Mouse (Mus musculus) gastrocnemius, postnatal 14 days (tissue): ENCODE results near the gene Hnrnpa3. TPM values are rescaled to one million over a fixed set of nuclear protein-coding genes. Genes with fewer than 3 reads are reported as not detected.
"Not testable (repeated sequence)": the region's sequence is repeated elsewhere in the genome, so short reads cannot be mapped to it uniquely, and the experiment has no call there.

Experiments used
- DNase-seq: peaks from one replicate; pipeline ENCODE4 v3.0.0; 2021; ENCODE audit warnings: mixed read lengths
- intact Hi-C: fragments of 180-260 bp; cut with DNase I; formaldehyde crosslinking; loops from one replicate; pipeline ENCODE4 v1.15.1; 2025; ENCODE audit warnings: low total_unique reads
- total RNA-seq, 2 experiments: library from RNA; stranded (reverse); gene quantifications; 2 replicates each; pipeline ENCODE4 v1.2.3; 2021

The Hnrnpa3 gene
- total RNA-seq, 2 experiments from 2014 or later, result 144 to 187 TPM

DNA sequence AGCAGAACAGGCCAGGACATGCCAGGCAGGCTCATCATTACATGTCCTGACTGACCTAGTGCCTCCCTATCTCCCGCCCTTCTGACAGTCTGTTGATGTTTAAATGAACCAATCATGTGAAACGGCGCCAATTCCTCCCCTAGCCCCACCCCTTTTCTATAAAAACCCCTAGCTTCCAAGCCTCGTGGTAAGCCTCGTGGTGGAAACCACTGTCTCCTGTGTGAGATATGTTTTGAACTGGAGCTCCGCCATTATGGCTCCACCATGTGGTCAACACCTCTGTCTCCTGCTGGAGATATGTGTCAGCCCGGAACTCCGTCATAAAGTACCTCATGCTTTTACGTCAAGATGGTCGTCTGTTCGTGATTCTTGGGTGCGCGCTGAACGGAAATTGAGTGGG is 24.6 kb upstream of the Hnrnpa3 start:
- intact Hi-C loops, DNase-seq: not testable (repeated sequence)

- no peak for DNase-seq
- intact Hi-C loops, result no loop called here
These were observed 22.6 kb upstream of the Hnrnpa3 start for GRCm38 (mm10) chr2:75636261-75637054.

DNA sequence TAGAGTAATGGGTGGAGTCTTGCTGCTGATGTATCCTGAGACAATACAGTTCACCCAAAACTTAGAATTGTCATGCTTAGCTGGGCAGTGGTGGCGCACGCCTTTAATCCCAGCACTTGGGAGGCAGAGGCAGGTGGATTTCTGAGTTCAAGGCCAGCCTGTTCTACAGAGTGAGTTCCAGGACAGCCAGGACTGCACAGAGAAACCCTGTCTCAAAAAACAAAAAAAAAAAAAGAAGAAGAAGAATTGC is 22.1 kb upstream of the Hnrnpa3 start:
- DNase-seq, intact Hi-C loops: not testable (repeated sequence)

DNA sequence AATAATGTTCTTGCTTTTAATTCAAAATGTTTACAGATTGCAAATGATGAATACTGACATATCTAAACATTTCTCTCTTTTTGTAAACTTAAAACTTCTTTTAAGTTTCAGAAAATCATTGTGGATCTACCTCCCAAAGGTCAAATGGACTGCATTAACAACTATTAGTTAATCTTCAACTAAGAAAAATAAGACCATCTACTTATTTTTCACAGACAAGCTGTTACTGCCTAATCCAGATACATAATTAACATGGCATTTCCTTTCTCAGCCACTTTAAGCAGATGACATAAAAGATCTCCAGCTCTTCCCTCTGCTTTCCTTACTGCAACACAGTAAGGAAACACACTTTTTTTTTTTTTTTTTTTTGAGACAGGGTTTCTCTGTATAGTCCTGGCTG is 21.7 kb upstream of the Hnrnpa3 start:
- DNase-seq, result no peak
- intact Hi-C loops, result no loop called here

DNA sequence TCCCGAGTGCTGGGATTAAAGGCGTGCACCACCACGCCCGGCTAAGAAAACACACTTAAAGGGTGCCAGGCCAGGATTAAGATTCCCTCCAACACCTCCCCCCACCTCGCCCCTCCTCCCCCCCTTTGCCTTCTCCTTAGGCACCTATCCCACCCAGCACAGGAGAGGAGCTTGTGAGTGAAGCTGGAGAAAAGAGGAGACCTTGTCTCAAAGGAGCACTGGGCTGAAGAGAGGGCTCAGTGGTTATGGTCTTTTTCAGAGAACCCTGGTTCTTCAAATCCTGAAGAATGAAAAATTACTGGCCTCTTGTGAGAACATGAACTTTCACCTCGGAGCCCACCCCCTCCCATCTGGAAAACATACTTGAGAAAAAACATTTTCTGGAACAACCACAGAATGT is 21.2 kb upstream of the Hnrnpa3 start:
- intact Hi-C loops, DNase-seq: not testable (repeated sequence)

GRCm38 (mm10) chr2:75639535-75639934 is 19.5 kb upstream of the Hnrnpa3 start:
- DNase-seq, intact Hi-C loops: not testable (repeated sequence)

DNA sequence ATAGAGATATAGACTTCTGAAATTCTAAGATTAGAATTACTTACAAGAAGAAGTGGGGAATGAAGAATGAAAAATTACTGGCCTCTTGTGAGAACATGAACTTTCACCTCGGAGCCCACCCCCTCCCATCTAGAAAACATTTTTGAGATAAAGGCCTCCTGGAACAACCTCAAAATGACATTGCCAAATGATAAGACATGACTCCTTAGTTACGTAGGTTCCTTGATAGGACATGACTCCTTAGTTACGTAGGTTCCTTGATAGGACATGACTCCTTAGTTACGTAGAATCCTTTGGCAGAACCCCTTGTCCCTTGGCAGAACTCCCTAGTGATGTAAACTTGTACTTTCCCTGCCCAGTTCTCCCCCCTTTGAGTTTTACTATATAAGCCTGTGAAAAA is 16.7 kb upstream of the Hnrnpa3 start:
- DNase-seq, intact Hi-C loops: not testable (repeated sequence)

- DNase-seq, result no peak
- intact Hi-C loops, result no loop called here
These were observed 16.1 kb upstream of the Hnrnpa3 start for GRCm38 (mm10) chr2:75642795-75643550.

DNA sequence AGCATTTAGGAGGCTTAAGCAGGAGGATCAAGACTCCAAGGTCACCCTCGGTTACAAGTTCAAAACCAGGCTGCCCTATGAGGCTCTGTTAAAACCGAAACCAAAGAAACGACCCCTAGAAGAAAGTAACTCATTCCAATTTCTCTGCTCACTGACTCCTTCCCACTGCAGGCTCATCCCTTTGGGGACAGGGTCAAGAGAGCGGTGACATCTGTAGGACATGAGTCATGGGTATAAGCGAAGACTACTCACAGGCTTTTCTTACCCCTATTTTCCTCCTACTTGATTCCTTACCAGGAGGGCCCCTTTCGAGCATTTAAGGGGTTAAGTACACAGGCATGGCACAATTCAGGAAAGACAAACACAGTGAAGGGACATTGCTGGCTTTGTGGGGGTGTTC is 15.1 kb upstream of the Hnrnpa3 start:
- intact Hi-C loops, result no loop called here
- no peak for DNase-seq

- DNase-seq, result no peak
- intact Hi-C loops, result no loop called here
These were observed 13.8 kb upstream of the Hnrnpa3 start for GRCm38 (mm10) chr2:75645251-75645650.

- intact Hi-C loops, result no loop called here
- DNase-seq, result no peak
These were observed 8.6 kb upstream of the Hnrnpa3 start for GRCm38 (mm10) chr2:75650437-75650836.

GRCm38 (mm10) chr2:75653150-75653549 is 5.9 kb upstream of the Hnrnpa3 start:
- intact Hi-C loops, result no loop called here
- DNase-seq, result no peak

GRCm38 (mm10) chr2:75654679-75655078 is 4.4 kb upstream of the Hnrnpa3 start:
- DNase-seq, result no peak
- intact Hi-C loops, result no loop called here

GRCm38 (mm10) chr2:75656924-75657323 is 2.1 kb upstream of the Hnrnpa3 start:
- no peak for DNase-seq
- intact Hi-C loops, result no loop called here

DNA sequence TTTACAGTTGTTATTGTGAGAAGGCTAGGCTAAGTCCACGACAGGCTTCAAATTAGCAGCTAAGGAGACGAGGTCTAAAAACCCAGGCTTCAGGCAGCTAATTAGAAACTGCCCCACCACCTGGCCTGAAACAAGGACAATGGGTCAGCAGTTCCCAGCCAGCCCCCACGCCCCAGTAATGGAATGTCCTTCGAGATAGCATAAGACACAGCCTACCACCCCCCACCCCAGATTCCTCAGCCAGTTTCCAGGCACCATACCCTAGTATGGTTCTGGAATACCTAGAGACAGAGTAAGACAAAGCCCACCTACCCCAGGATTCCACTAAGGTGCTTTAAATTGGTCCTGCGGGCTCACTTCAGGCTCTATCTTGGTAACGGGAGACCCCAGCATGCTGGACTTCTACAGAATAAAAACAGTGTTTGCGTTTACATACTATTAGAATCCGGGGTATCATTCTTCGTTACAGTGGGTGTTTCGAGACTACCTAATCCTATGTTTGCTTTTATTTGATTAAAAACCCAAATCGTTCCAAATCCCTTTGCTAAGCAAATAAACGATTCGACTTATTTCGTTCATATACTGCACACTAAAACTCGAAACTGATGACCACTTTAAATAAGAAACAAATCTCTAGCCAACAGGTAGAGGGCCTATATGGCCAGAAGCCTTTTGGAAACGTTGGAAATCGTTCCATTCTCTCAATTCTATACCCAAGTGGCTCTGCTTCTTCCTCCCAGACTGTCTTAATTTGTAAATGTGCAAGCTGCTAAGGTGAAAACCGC is 962 bp upstream of the Hnrnpa3 start:
- DNase-seq, result no peak
- intact Hi-C loops, result no loop called here

DNA sequence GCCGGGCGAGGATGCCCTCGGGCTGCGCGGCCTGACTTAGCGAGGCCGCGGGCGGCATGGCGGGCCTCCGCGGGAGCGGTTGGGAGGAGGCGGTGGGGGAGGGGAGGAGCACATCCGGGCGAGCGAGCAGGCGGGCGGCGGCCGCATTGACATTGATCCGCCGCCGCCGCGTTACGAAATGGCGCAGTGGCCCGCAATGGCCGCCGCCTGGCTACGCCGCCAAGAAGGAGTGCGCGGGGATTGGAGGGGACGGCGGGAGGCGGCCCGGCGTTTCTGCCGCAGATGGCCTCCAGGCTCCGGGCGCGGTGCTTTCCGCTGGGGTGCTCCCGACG is 534 bp downstream of the Hnrnpa3 start:
- intact Hi-C loops, result no loop called here
- peak; percentile 96 for DNase-seq

DNA sequence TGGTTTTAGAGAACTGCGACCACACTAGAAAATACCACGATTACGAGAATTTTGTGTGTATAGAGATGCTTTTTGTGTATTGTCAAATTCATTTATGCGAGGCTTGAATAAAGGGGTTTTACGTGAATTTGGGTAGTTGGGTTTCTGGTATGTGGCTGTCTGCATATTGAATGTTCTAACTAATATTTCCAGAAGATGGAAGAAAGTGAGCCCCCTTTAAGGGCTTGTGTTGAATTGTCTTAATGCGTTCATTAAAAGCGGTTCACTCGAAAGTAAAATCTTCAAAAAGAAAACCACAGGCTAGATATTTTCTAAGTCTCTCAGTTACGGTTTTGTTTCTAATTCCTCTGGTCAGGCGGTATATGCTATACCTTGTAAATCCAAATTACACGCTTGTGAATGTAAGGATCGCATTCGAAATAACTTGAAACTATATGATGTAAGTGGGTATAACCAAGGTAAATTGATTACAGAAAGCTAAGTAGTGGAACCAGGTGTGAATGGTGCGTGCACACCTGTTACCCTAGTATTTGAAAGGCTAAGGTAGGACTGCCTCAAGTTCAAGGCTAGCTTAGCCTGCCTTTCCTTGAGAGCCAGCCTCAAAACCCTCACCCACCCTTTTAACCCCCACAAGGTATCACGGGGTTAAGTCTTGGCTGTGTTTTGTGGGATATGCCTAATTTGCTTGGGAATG is 1.3 kb downstream of the Hnrnpa3 start:
- no peak for DNase-seq
- intact Hi-C loops, result no loop called here

- intact Hi-C loops, result no loop called here
- no peak for DNase-seq
These were observed 2.0 kb downstream of the Hnrnpa3 start for GRCm38 (mm10) chr2:75661106-75661505.

- intact Hi-C loops, result no loop called here
- DNase-seq, result no peak
These were observed 10.7 kb downstream of the Hnrnpa3 start for GRCm38 (mm10) chr2:75669491-75670445.
